Mouse (Mus musculus) MEL (cell line): ENCODE data around the gene Pik3r1. TPM values are rescaled to one million over a fixed set of nuclear protein-coding genes. Genes with fewer than 3 reads are reported as not detected.

Experiments
- DNase-seq: peaks from one replicate; pipeline ENCODE4 v3.0.0; 2011; ENCODE audit warnings: low read depth, low spot score
- H3K27ac ChIP-seq: 2 replicates; pipeline ENCODE4 v1.5.1; 2012; ENCODE audit warnings: low read depth, mild to moderate bottlenecking, control low read depth, low read length, moderate library complexity; ENCODE audit not compliant: control insufficient read depth
- H3K27me3 ChIP-seq, 2 experiments: fragments of 150-350 bp in 1 of 2; sonication (generic) in 1 of 2; 2 replicates each; pipeline ENCODE4 v1.6.1; 2012; ENCODE audit warnings: low read length in 2 of 2, mild to moderate bottlenecking in 2 of 2, improper control_type of control experiment in 1 of 2, moderate library complexity in 1 of 2; ENCODE audit not compliant: insufficient read depth in 2 of 2, control insufficient read depth in 1 of 2
- H3K36me3 ChIP-seq, 2 experiments: 2 replicates each; pipeline ENCODE4 v1.6.1; 2012 to 2014; ENCODE audit warnings: low read length in 2 of 2, improper control_type of control experiment in 1 of 2, inconsistent platforms in 1 of 2, mild to moderate bottlenecking in 1 of 2; ENCODE audit not compliant: insufficient read depth in 2 of 2, control insufficient read depth in 1 of 2
- H3K4me1 ChIP-seq, 2 experiments: fragments of 150-350 bp in 1 of 2; sonication (generic) in 1 of 2; 2 replicates each; pipeline ENCODE4 v1.6.1; 2012; ENCODE audit warnings: low read length in 2 of 2, improper control_type of control experiment in 1 of 2, mild to moderate bottlenecking in 1 of 2; ENCODE audit not compliant: insufficient read depth in 2 of 2, control insufficient read depth in 1 of 2
- H3K4me3 ChIP-seq, 2 experiments: fragments of 150-350 bp in 1 of 2; sonication (generic) in 1 of 2; 2 replicates each; pipeline ENCODE4 v1.5.1; 2012; ENCODE audit warnings: low read depth in 2 of 2, low read length in 2 of 2, mild to moderate bottlenecking in 2 of 2, moderate library complexity in 2 of 2, control low read depth in 1 of 2, improper control_type of control experiment in 1 of 2; ENCODE audit not compliant: control insufficient read depth in 1 of 2, insufficient read depth in 1 of 2
- H3K79me2 ChIP-seq: 2 replicates; pipeline ENCODE4 v1.6.1; 2012; ENCODE audit warnings: mild to moderate bottlenecking, low read length, moderate library complexity; ENCODE audit not compliant: control insufficient read depth, poor library complexity, insufficient read depth
- H3K9ac ChIP-seq: 2 replicates; pipeline ENCODE4 v1.6.1; 2012; ENCODE audit warnings: low read depth, mild to moderate bottlenecking, control low read depth, low read length, moderate library complexity; ENCODE audit not compliant: control insufficient read depth, poor library complexity, severe bottlenecking
- H3K9me3 ChIP-seq: fragments of 150-350 bp; sonication (generic); replicated peaks from 2 replicates; pipeline ENCODE4 v1.6.1; 2012; ENCODE audit warnings: mild to moderate bottlenecking, low read length, improper control_type of control experiment, moderate library complexity; ENCODE audit not compliant: insufficient read depth
- CTCF ChIP-seq, 3 experiments: IDR thresholded peaks in 2 of 3; conservative IDR thresholded peaks in 1 of 3; 2 replicates each; pipeline ENCODE4 v1.5.1; 2011 to 2012; ENCODE audit warnings: low read length in 3 of 3, low read depth in 2 of 3, mild to moderate bottlenecking in 2 of 3, improper control_type of control experiment in 1 of 3, inconsistent platforms in 1 of 3, mixed read lengths in 1 of 3, moderate library complexity in 1 of 3; ENCODE audit not compliant: control insufficient read depth in 1 of 3, insufficient read depth in 1 of 3, poor library complexity in 1 of 3, severe bottlenecking in 1 of 3
- E2F4 ChIP-seq: IDR thresholded peaks from 2 replicates; pipeline ENCODE4 v1.6.1; 2011; ENCODE audit warnings: low read depth, low read length, improper control_type of control experiment, borderline replicate concordance
- ELF1 ChIP-seq: IDR thresholded peaks from 2 replicates; pipeline ENCODE4 v1.6.1; 2014; ENCODE audit warnings: low read depth, mild to moderate bottlenecking, inconsistent platforms, low read length, improper control_type of control experiment, moderate library complexity
- EP300 ChIP-seq, 2 experiments: IDR thresholded peaks; 2 replicates each; pipeline ENCODE4 v1.6.1; 2011; ENCODE audit warnings: improper control_type of control experiment in 2 of 2, low read length in 2 of 2, low read depth in 1 of 2, mild to moderate bottlenecking in 1 of 2
- GABPA ChIP-seq: IDR thresholded peaks from 2 replicates; pipeline ENCODE4 v1.6.1; 2012; ENCODE audit warnings: low read depth, mild to moderate bottlenecking, inconsistent platforms, low read length, improper control_type of control experiment, moderate library complexity
- JUND ChIP-seq: IDR thresholded peaks from 2 replicates; pipeline ENCODE4 v1.6.1; 2011; ENCODE audit warnings: low read depth, mild to moderate bottlenecking, improper control_type of control experiment, low read length
- MAX ChIP-seq: IDR thresholded peaks from 2 replicates; pipeline ENCODE4 v1.6.1; 2011; ENCODE audit warnings: low read length, improper control_type of control experiment
- MAZ ChIP-seq: IDR thresholded peaks from 2 replicates; pipeline ENCODE4 v1.6.1; 2012; ENCODE audit warnings: low read depth, mild to moderate bottlenecking, inconsistent platforms, low read length, improper control_type of control experiment
- MEF2A ChIP-seq: IDR thresholded peaks from 2 replicates; pipeline ENCODE4 v1.6.1; 2014; ENCODE audit warnings: low read depth, mild to moderate bottlenecking, inconsistent platforms, low read length, improper control_type of control experiment; ENCODE audit not compliant: poor library complexity, insufficient replicate concordance, severe bottlenecking; ENCODE audit errors: extremely low read depth
- MYC ChIP-seq: IDR thresholded peaks from 2 replicates; pipeline ENCODE4 v1.6.1; 2011; ENCODE audit warnings: low read depth, mild to moderate bottlenecking, low read length, improper control_type of control experiment, moderate library complexity
- NELFE ChIP-seq: IDR thresholded peaks from 2 replicates; pipeline ENCODE4 v1.6.1; 2011; ENCODE audit warnings: low read depth, low read length, improper control_type of control experiment
- NRF1 ChIP-seq: IDR thresholded peaks from 2 replicates; pipeline ENCODE4 v1.6.1; 2014; ENCODE audit warnings: low read depth, mild to moderate bottlenecking, inconsistent platforms, low read length, improper control_type of control experiment, moderate library complexity; ENCODE audit not compliant: poor library complexity, insufficient read depth, severe bottlenecking
- POLR2A ChIP-seq, 2 experiments: IDR thresholded peaks; 2 replicates each; pipeline ENCODE4 v1.6.1; 2011 to 2012; ENCODE audit warnings: low read length in 2 of 2, mild to moderate bottlenecking in 2 of 2, control low read depth in 1 of 2, improper control_type of control experiment in 1 of 2, low read depth in 1 of 2, moderate library complexity in 1 of 2; ENCODE audit not compliant: control insufficient read depth in 1 of 2, insufficient read depth in 1 of 2, poor library complexity in 1 of 2
- POLR2AphosphoS2 ChIP-seq: IDR thresholded peaks from 2 replicates; pipeline ENCODE4 v1.6.1; 2011; ENCODE audit warnings: low read length, improper control_type of control experiment
- POLR2AphosphoS5 ChIP-seq: IDR thresholded peaks from 2 replicates; pipeline ENCODE4 v1.6.1; 2012; ENCODE audit warnings: low read depth, borderline replicate concordance, mild to moderate bottlenecking, inconsistent platforms, low read length, moderate library complexity, mixed read lengths
- RAD21 ChIP-seq: IDR thresholded peaks from 2 replicates; pipeline ENCODE4 v1.6.1; 2011; ENCODE audit warnings: mild to moderate bottlenecking, low read depth, low read length, improper control_type of control experiment
- RCOR1 ChIP-seq: IDR thresholded peaks from 2 replicates; pipeline ENCODE4 v1.6.1; 2012; ENCODE audit warnings: low read depth, mild to moderate bottlenecking, inconsistent platforms, low read length, improper control_type of control experiment
- SIN3A ChIP-seq: IDR thresholded peaks from 2 replicates; pipeline ENCODE4 v1.6.1; 2012; ENCODE audit warnings: low read length, improper control_type of control experiment, inconsistent platforms
- SMC3 ChIP-seq: IDR thresholded peaks from 2 replicates; pipeline ENCODE4 v1.6.1; 2011; ENCODE audit warnings: low read depth, low read length, improper control_type of control experiment
- TBP ChIP-seq: IDR thresholded peaks from 2 replicates; pipeline ENCODE4 v1.8.0; 2011; ENCODE audit warnings: low read depth, low read length, improper control_type of control experiment
- UBTF ChIP-seq: IDR thresholded peaks from 2 replicates; pipeline ENCODE4 v1.6.1; 2012; ENCODE audit warnings: low read depth, mild to moderate bottlenecking, inconsistent platforms, low read length, improper control_type of control experiment, moderate library complexity, borderline replicate concordance; ENCODE audit not compliant: insufficient read depth
- USF1 ChIP-seq: IDR thresholded peaks from 2 replicates; pipeline ENCODE4 v1.6.1; 2014; ENCODE audit warnings: low read depth, mild to moderate bottlenecking, inconsistent platforms, low read length, improper control_type of control experiment, moderate library complexity
- USF2 ChIP-seq, 2 experiments: IDR thresholded peaks; 2 replicates each; pipeline ENCODE4 v1.6.1; 2011 to 2012; ENCODE audit warnings: improper control_type of control experiment in 2 of 2, low read length in 2 of 2, borderline replicate concordance in 1 of 2, inconsistent platforms in 1 of 2, low read depth in 1 of 2, mild to moderate bottlenecking in 1 of 2; ENCODE audit not compliant: insufficient read depth in 1 of 2
- ZC3H11A ChIP-seq: IDR thresholded peaks from 2 replicates; pipeline ENCODE4 v1.6.1; 2012; ENCODE audit warnings: low read depth, mild to moderate bottlenecking, inconsistent platforms, low read length, improper control_type of control experiment
- ZNF384 ChIP-seq: IDR thresholded peaks from 2 replicates; pipeline ENCODE4 v1.6.1; 2012; ENCODE audit warnings: low read depth, mild to moderate bottlenecking, inconsistent platforms, low read length, improper control_type of control experiment
- polyA plus RNA-seq, 2 experiments: library from polyadenylated mRNA; stranded (reverse) in 1 of 2; unstranded in 1 of 2; fragments of >175 nt in 1 of 2; fragments of >200 nt in 1 of 2; gene quantifications; 2 replicates each; pipeline versions ENCODE4 v1.2.1 to v1.2.4; 2012; ENCODE audit warnings: low replicate concordance in 2 of 2, low read depth in 1 of 2; ENCODE audit not compliant: insufficient read length in 2 of 2, insufficient read depth in 1 of 2, missing spikeins in 1 of 2
- total RNA-seq: library from RNA; depleted of rRNA; stranded (reverse); fragments of 300-350 nt; gene quantifications from 2 replicates; pipeline ENCODE4 v1.2.3, GENCODE M21; 2012

Pik3r1 gene
- total and polyA plus RNA-seq, 3 experiments, result 23.8 to 116 (median 41.4) TPM

- no peak for DNase-seq
- H3K4me3 ChIP-seq, result no peak overlapping the region
- H3K9ac ChIP-seq, result no peak overlapping the region
- no peak overlapping the region for H3K27ac ChIP-seq
- peaks cover 12 to 22% of the 10 kb centered on the region in 2 experiments for H3K36me3 ChIP-seq
- H3K27me3 ChIP-seq, result no peaks in the 10 kb centered on the region
- H3K79me2 ChIP-seq, result no peaks in the 10 kb centered on the region
- no peaks in the 10 kb centered on the region for H3K9me3 ChIP-seq
- TF ChIP-seq RCOR1 (no peak), MYC (no peak)
- TF ChIP-seq, all 39 proteins: peak for 0
- peaks cover 9 to 11% of the 10 kb centered on the region in 2 experiments for H3K4me1 ChIP-seq
These were observed 71.2 kb downstream of the Pik3r1 start for GRCm38 (mm10) chr13:101696827-101697226.

GRCm38 (mm10) chr13:101696316-101696715 lies 71.7 kb downstream of the Pik3r1 start:
- H3K27ac ChIP-seq, result no peak overlapping the region
- no peak for DNase-seq
- no peak overlapping the region for H3K4me3 ChIP-seq
- H3K79me2 ChIP-seq, result no peaks in the 10 kb centered on the region
- H3K9me3 ChIP-seq, result no peaks in the 10 kb centered on the region
- peaks cover 9 to 11% of the 10 kb centered on the region in 2 experiments for H3K4me1 ChIP-seq
- 0 out of 4 replicates have a peak, but pooled peaks of 1 of the 2 experiments have one; percentile 3 for TF ChIP-seq POLR2A (IDR thresholded peaks at IDR 0.05; ENCODE audit: control insufficient read depth in 1 of 2, insufficient read depth in 1 of 2, low read depth in 1 of 2, low read length in 2 of 2, poor library complexity in 1 of 2)
- 0 out of 2 replicates have a peak, but pooled peaks have one; percentile 0 for TF ChIP-seq MAZ
- no peak for TF ChIP-seq ZC3H11A
- no peak for TF ChIP-seq JUND
- no peak overlapping the region for H3K9ac ChIP-seq
- peaks cover 8 to 22% of the 10 kb centered on the region in 2 experiments for H3K36me3 ChIP-seq
- H3K27me3 ChIP-seq, result no peaks in the 10 kb centered on the region

GRCm38 (mm10) chr13:101695876-101696275 lies 72.1 kb downstream of the Pik3r1 start:
- no peaks in the 10 kb centered on the region for H3K9me3 ChIP-seq
- peaks cover 4 to 22% of the 10 kb centered on the region in 2 experiments for H3K36me3 ChIP-seq
- peaks cover 9 to 11% of the 10 kb centered on the region in 2 experiments for H3K4me1 ChIP-seq
- H3K27ac ChIP-seq, result no peak overlapping the region
- H3K9ac ChIP-seq, result no peak overlapping the region
- peak; percentile 92 for DNase-seq
- no peak overlapping the region for H3K4me3 ChIP-seq
- no peaks in the 10 kb centered on the region for H3K79me2 ChIP-seq
- no peaks in the 10 kb centered on the region for H3K27me3 ChIP-seq
- no peak for TF ChIP-seq NELFE
- 0 out of 4 replicates have a peak, but pooled peaks of 1 of the 2 experiments have one; percentile 15 for TF ChIP-seq POLR2A (IDR thresholded peaks at IDR 0.05; ENCODE audit: control insufficient read depth in 1 of 2, insufficient read depth in 1 of 2, low read depth in 1 of 2, low read length in 2 of 2, poor library complexity in 1 of 2)
- no peak for TF ChIP-seq USF2 (IDR thresholded peaks at IDR 0.05; ENCODE audit: borderline replicate concordance in 1 of 2, insufficient read depth in 1 of 2, low read depth in 1 of 2, low read length in 2 of 2)
- TF ChIP-seq E2F4, result no peak
- TF ChIP-seq USF1, result no peak
- TF ChIP-seq ZNF384, result no peak
- peak; percentile 73 to 91 (median 78) for TF ChIP-seq CTCF (IDR thresholded peaks at IDR 0.05 in 2 of 3, conservative IDR thresholded peaks at IDR 0.05 in 1 of 3; ENCODE audit: control insufficient read depth in 1 of 3, insufficient read depth in 1 of 3, low read depth in 2 of 3, low read length in 3 of 3, poor library complexity in 1 of 3, severe bottlenecking in 1 of 3)
- no peak for TF ChIP-seq ELF1
- TF ChIP-seq SMC3, result peak; percentile 93
- no peak for TF ChIP-seq GABPA
- no peak for TF ChIP-seq UBTF
- TF ChIP-seq POLR2AphosphoS2, result no peak
- TF ChIP-seq NRF1, result no peak
- TF ChIP-seq MEF2A, result no peak
- TF ChIP-seq MAX, result no peak
- no peak for TF ChIP-seq EP300 (IDR thresholded peaks at IDR 0.05; ENCODE audit: low read depth in 1 of 2, low read length in 2 of 2)
- peak; percentile 90 for TF ChIP-seq RAD21
- TF ChIP-seq TBP, result no peak
- TF ChIP-seq SIN3A, result peak; percentile 48; the same call in 1 of the 2 replicates
- TF ChIP-seq POLR2AphosphoS5, result no peak
